Mouse (Mus musculus) cerebellum, adult 11 months (tissue): ENCODE results near the gene Fgfrl1.
"Not testable (repeated sequence)": the region's sequence is repeated elsewhere in the genome, so short reads cannot be mapped to it uniquely, and the experiment has no call there.

Experiments
- DNase-seq: peaks from one replicate; pipeline ENCODE4 v3.0.0; 2022

Gene Fgfrl1

GRCm38 (mm10) chr5:108701341-108702021, 9.3 kb downstream of the Fgfrl1 start:
- DNase-seq = no peak

DNA sequence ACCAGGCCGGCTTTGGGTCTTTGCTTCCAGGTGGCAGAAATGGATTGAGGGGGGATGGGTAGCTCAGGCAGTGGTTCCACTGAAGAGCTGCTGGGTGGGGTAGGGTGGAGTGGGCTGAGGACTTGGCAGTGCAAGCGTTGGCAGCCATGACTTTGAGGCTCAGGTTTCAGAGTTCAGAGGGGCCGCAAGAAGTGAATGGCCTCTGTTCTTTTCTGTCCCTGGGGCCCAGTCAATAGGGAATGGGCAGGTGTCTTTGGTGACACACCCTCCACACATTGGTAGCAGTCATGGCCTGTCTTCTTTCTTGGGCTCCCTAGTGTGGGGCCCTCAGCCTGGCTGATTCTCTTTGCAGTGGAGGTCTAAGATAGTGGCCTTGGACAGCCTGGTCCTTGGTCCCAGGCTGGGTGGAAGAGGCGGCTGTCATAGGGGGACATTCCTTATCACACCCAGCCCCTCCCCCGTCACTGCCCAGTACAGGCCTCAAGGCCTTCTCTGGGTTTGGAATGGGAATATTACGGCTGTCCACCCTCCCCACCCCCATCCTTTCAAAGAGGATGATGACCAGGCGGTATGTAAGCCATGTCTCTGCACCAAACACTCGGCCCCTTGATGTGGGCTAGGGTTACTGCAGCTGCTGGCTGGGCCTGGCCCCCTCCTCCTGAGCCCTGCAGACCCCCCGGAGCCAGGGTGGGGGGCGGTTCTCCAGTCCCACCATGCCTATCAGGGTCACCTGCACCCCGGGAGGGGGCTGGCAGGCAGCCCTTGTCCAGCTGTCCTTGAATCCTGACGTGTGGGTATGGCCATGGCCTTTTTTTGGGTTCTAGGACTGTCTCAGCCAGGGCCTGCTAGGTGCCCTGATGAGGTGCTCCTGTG, 11.8 kb downstream of the Fgfrl1 start:
- DNase-seq = no peak

DNA sequence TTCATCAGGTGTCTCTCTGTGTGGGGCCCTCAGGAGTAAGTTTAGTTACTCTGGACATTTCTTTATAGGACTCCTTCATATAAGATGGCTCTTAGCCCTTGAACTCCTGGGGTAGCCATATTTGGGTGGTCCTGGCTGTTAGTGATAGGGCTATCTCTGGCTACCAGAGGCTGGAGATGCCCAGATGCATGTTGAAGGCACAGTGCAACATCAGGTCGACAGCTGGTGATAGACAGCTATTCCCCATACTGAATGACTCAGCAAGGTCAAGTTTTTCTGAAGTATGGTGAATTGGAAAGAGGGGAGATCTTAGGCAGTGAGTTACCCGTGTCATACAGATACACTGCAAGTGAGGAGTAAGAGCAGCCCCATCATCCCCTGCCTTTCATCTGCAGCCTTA, 15.6 kb downstream of the Fgfrl1 start:
- no peak for DNase-seq

GRCm38 (mm10) chr5:108708419-108708818, 16.2 kb downstream of the Fgfrl1 start:
- DNase-seq = no peak

- no peak for DNase-seq
Observed at GRCm38 (mm10) chr5:108708981-108709731, 17.0 kb downstream of the Fgfrl1 start.

- DNase-seq = no peak
Observed at GRCm38 (mm10) chr5:108711968-108712367, 19.8 kb downstream of the Fgfrl1 start.

DNA sequence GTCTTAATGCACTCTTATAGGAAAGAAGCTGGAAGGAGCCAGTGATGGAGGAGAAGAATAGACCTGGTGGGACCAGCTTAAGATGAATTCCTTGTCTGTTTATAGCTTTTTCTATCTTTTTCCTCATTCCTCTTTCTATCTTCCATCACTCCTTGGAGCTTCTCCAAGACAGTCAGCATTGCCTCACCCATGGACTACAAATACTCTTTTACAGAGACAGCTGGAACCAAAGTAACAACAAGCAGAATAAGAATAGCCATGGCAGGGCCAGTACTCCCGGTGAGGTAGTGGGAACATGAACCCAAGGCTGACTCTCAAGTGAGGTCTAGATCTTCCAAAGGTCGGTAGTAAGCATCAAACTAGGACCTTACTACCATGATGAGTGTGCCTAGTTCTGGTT, 20.9 kb downstream of the Fgfrl1 start:
- DNase-seq = no peak

DNA sequence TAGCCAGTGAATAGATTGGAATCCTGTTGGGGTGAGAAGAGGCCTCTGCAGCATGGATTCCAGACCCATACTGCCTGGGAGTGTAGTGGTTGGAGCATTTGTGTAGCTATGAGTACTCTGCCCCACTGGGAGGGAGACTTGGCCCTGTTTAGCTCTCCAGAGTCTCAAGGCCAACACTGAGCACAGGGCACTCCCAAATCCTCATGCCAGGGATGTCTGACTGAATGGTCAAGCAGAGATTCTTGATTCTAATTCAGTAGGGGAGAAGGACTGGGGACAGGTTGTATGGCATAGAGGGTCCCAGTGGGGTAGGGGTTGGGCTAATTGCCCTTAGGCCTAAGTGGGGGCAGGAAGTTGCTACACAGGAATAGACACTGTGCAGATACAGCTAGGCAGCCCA, 21.5 kb downstream of the Fgfrl1 start:
- DNase-seq = no peak

DNA sequence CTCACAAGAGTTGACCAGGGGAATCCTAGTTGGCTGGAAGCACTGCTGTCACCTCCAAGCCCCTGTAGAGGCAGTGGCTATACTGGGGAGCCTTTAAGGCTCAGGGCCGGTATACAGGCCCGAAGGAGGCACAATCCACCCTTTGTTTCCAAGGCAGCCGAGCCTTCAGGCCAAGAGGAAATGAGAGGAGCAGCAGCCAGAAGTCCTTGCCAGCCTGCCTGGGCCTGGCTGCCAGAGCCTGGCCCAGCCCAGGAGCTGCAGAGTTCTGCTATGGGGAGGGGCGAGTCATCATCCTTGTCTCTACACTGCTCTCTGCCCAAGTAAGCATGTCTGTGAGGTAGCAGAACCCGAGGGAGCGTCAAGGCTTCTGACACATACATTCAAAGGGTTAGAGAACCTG, 22.0 kb downstream of the Fgfrl1 start:
- DNase-seq = no peak

DNA sequence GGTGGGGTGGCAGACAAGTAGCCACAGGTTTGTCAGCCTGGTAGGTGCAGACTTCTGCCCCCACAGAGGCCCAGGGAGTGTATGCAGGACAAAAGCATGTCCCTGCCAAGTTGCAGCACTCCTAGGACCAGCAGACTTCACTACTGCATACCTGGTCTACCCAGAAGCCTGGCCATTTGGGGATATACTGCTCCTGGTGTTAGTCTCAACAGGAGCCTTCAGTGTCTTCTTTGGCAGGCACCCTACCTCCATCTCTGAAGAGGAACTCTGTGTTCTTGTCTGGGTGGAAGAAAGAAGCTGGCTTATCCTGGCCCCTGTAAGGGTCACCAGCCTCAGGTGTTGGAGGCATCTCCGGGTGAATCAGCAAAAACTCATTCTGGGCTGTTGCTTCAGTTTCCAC, 23.8 kb downstream of the Fgfrl1 start:
- DNase-seq = no peak

- DNase-seq = no peak
Observed at GRCm38 (mm10) chr5:108718051-108718450, 25.9 kb downstream of the Fgfrl1 start.

DNA sequence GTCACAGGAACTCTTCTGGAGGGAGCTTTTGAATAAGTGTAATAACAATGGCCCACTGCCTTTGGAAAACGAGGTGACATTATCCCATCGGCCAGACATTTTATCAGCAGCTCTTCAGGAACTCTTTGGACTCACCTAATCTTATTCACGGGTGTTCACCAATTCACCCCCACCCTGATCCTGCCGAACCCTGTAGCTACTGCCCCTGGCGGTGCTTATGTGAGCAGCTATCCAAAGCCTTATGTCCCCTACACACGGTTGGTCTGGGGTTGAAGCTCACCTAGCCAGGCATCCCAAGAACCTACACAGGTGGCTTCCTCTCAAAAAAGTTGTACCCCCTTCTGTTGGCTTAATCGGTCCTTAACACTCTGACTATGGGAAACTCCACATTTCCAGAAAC, 27.6 kb downstream of the Fgfrl1 start:
- no peak for DNase-seq

GRCm38 (mm10) chr5:108724006-108724405, 31.8 kb downstream of the Fgfrl1 start:
- no peak for DNase-seq

DNA sequence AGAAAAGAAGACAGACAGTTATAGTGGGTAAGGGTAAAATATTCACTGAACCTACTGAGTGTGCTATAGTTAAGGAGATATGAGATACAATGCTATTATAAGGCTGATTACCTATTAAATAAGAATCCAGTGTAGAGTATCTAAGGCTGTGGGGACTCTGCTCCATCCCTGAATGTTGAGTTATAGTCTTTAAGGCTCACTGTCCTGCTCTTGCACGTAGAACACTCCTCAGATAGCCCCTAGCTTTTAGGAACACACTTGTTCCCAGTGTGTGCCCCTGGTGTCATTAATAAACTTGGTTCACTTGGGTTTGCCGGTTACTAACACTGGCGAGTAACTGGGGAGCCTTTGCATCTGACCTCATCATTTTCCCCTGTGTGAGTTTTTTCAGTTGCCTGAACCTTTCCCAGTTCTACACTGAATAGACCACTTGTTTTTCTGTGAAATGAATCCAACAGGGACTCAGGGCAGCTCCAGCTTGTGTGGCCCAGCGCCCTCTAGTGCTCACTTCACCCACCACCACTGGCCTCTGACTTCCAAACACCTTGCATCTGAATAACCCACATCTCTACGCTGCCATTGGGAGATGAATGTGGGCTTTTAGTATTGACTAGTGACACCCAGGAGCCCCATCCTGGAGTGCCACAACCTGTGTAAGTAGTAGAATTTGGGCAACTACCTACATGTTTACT, 34.5 kb downstream of the Fgfrl1 start:
- peak; percentile 51 for DNase-seq

GRCm38 (mm10) chr5:108727425-108727824, 35.2 kb downstream of the Fgfrl1 start:
- no peak for DNase-seq

GRCm38 (mm10) chr5:108741844-108742243, 49.7 kb downstream of the Fgfrl1 start:
- DNase-seq = no peak

DNA sequence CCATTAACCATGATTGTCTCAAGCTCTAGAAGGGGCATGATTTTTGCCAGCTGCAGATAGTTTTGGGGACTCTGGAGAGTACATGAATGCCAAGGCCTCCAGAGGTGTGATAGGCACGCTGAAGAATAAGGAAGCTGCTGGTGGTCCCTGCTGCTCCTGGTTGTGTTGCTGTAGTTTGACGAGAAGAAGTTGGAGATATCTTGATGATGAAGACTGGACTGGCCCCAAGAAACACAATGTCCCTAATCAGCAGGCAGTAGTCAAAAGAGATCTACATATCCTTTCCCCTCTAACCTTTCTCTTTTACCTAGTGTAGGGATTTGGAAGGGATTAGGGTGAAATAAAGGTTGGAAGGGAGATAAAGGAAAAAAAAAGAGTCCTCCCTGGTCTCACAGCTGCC, 50.4 kb downstream of the Fgfrl1 start:
- no peak for DNase-seq

DNA sequence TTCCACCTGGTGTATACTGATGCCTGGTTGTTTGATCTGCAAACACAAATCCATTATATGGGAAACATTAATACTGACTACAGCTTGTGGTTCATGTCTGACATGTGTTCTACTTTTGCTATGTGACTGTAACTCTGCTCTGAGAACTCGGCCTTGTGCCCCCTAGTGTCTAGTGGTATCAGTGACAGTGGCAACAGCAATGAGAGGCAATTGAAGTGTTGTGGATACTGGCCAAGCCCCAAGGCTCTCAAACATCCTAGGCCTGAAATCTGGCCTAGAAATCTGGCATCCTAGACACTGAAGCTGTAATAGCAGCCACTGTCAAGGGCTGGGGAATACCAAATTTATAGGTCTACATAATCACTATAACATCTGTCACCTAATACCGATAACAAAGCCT, 51.7 kb downstream of the Fgfrl1 start:
- DNase-seq = no peak

- no peak for DNase-seq
Observed at GRCm38 (mm10) chr5:108744629-108745028, 52.4 kb downstream of the Fgfrl1 start.

- no peak for DNase-seq
Observed at GRCm38 (mm10) chr5:108750328-108751210, 58.4 kb downstream of the Fgfrl1 start.

GRCm38 (mm10) chr5:108751258-108751657, 59.1 kb downstream of the Fgfrl1 start:
- DNase-seq = not testable (repeated sequence)
